Comparison of ENCODE assay signal across 18 mouse cellular contexts in genomic region chr11:84010411-84010810, GRCm38 (mm10). TPM values are rescaled to one million over a fixed set of nuclear protein-coding genes. Genes with fewer than 3 reads are reported as not detected.
DNase-seq lines count a peak whose midpoint lies in the region; ATAC-seq and TF ChIP-seq lines count a peak whose summit lies in the region.
"Had no signal": no experiment of that assay in that cellular context is flagged by ENCODE, and none has a peak within 500 bp of the region (broad histone marks: within the 10 kb centered on the region; RNA-seq: fewer than 3 reads in every experiment).

No protein-coding gene starts in this region.

- no peaks in the 10 kb centered on the region for H3K27me3 ChIP-seq in forebrain, embryonic 15.5 days
- H3K27me3 ChIP-seq in forebrain, embryonic 11.5 days (ENCODE audit: control insufficient read depth, insufficient read depth, low read length) = no peaks in the 10 kb centered on the region
- H3K27me3 ChIP-seq: embryonic facial prominence, embryonic 13.5 days had no signal

- no peak overlapping the region for H3K4me2 ChIP-seq in forebrain, embryonic 15.5 days (replicated peaks)
- H3K4me2 ChIP-seq in forebrain, embryonic 11.5 days (ENCODE audit: low read depth, low read length, severe bottlenecking) = no peak overlapping the region
- H3K4me2 ChIP-seq: embryonic facial prominence, embryonic 13.5 days had no signal

- H3K4me3 ChIP-seq in forebrain, embryonic 15.5 days = no peak overlapping the region
- no peak overlapping the region for H3K4me3 ChIP-seq in forebrain, embryonic 11.5 days (ENCODE audit: low read depth, low read length)
- H3K4me3 ChIP-seq: embryonic facial prominence, embryonic 13.5 days; heart, embryonic 10.5 days had no signal

- H3K9me3 ChIP-seq in forebrain, embryonic 15.5 days = no peaks in the 10 kb centered on the region
- H3K9me3 ChIP-seq in forebrain, embryonic 11.5 days (ENCODE audit: control insufficient read depth, low read length) = no peaks in the 10 kb centered on the region
- H3K9me3 ChIP-seq: embryonic facial prominence, embryonic 13.5 days; heart, embryonic 10.5 days had no signal

- peaks cover 51% of the 10 kb centered on the region for H3K4me1 ChIP-seq in forebrain, embryonic 15.5 days
- H3K4me1 ChIP-seq in forebrain, embryonic 11.5 days (replicated peaks; ENCODE audit: control insufficient read depth, insufficient read depth, low read length) = peaks cover 7% of the 10 kb centered on the region; the same call in 1 of the 2 replicates

- H3K9ac ChIP-seq in forebrain, embryonic 15.5 days (replicated peaks) = peak overlapping the region; percentile 23; the same call in 1 of the 2 replicates
- H3K9ac ChIP-seq in forebrain, embryonic 11.5 days (ENCODE audit: low read length) = no peak overlapping the region
- H3K9ac ChIP-seq: embryonic facial prominence, embryonic 13.5 days had no signal

- H3K36me3 ChIP-seq in forebrain, embryonic 15.5 days = peaks cover 39% of the 10 kb centered on the region
- H3K36me3 ChIP-seq in forebrain, embryonic 11.5 days (ENCODE audit: control insufficient read depth, insufficient read depth, low read length) = peaks cover 5% of the 10 kb centered on the region; the same call in 1 of the 2 replicates

- H3K27ac ChIP-seq in forebrain, embryonic 15.5 days (replicated peaks) = peak overlapping the region; percentile 87
- H3K27ac ChIP-seq in forebrain, embryonic 11.5 days (ENCODE audit: low read depth, low read length) = no peak overlapping the region
- H3K27ac ChIP-seq: embryonic facial prominence, embryonic 13.5 days; heart, embryonic 10.5 days had no signal

- ATAC-seq in forebrain, embryonic 15.5 days (replicated peaks) = no peak
- no peak for ATAC-seq in forebrain, embryonic 11.5 days (replicated peaks; ENCODE audit: low FRiP score)
- ATAC-seq: intestine, embryonic 16.5 days had no signal

- DNase-seq in forebrain, embryonic 11.5 days (ENCODE audit: low spot score) = no peak
- peak; percentile 20 for DNase-seq in left cerebral cortex, postnatal 4 days
- no peak for DNase-seq in left cerebral cortex, adult 9 months (ENCODE audit: low spot score in 2 of 2)
- peak; percentile 44 for DNase-seq in brain, adult 2 months (ENCODE audit: low read depth, low spot score)
- DNase-seq in brain, embryonic 14.5 days (ENCODE audit: low read depth) = peak; percentile 66
- DNase-seq: adrenal gland, adult 2 months; adrenal gland, postnatal 25 days; cerebellum, adult 11 months; cerebellum, adult 9-10 months; cerebellum, postnatal 36 days; gastrocnemius, postnatal 10 days; heart, adult 18-20 months; heart, postnatal 10 days; heart, postnatal 4 days had no signal

- TF ChIP-seq CTCF in brain, embryonic 14.5 days (IDR thresholded peaks at IDR 0.05; ENCODE audit: borderline replicate concordance, extremely low read depth, insufficient read depth, insufficient read length) = no peak

- no peak for TF ChIP-seq POLR2A in brain, embryonic 14.5 days (IDR thresholded peaks at IDR 0.05; ENCODE audit: borderline replicate concordance, extremely low read depth, insufficient read depth, insufficient read length, poor library complexity, severe bottlenecking)

- intact Hi-C loops in left cerebral cortex, postnatal 4 days (cut with DNase I) = loop anchor here (5.0 kb wide), 1 partner anchor 57 kb away; the partner anchor contains the start of gene Dusp14

- 38% methylated on average over 9 of the region's 9 CpGs for WGBS in forebrain, embryonic 15.5 days
- 73% methylated on average over 9 of the region's 9 CpGs for WGBS in forebrain, embryonic 11.5 days

RNA-seq across cellular contexts. Expression of gene Synrg, which starts 46.2 kb away (rescaled TPM):
- 33.5 and 34.3 TPM in 2 replicates for polyA plus RNA-seq in forebrain, embryonic 15.5 days (2015; fragmentation: Nextera tagmentation; extraction: Ambion mirVana)
- 20.7 and 20.8 TPM in 2 replicates for polyA plus RNA-seq in forebrain, embryonic 11.5 days (2014; fragmentation: Nextera tagmentation; extraction: Ambion mirVana)
- total RNA-seq in left cerebral cortex, postnatal 4 days (2021) = 10 to 100 TPM; 58.9 to 63.6 TPM
- polyA plus RNA-seq in brain, embryonic 14.5 days (2012; rRNA removed) = 25.0 and 36.8 TPM in 2 replicates

RNA-seq across cellular contexts. Expression of gene Dusp14, which starts 58.6 kb away (rescaled TPM):
- polyA plus RNA-seq in forebrain, embryonic 15.5 days (2015; fragmentation: Nextera tagmentation; extraction: Ambion mirVana) = 31.7 and 33.2 TPM in 2 replicates
- 12.8 and 17.8 TPM in 2 replicates for polyA plus RNA-seq in forebrain, embryonic 11.5 days (2014; fragmentation: Nextera tagmentation; extraction: Ambion mirVana)
- 1 to 10 TPM; 6.3 to 7.1 TPM for total RNA-seq in left cerebral cortex, postnatal 4 days (2021)
- 11.6 and 25.1 TPM in 2 replicates for polyA plus RNA-seq in brain, embryonic 14.5 days (2012; rRNA removed)

Comparison
In these comparisons a context has a peak if more than half of its experiments do, and no peak if none do; other contexts are left out.
1. DNase-seq: peak in left cerebral cortex, postnatal 4 days (single experiment), brain, adult 2 months (single experiment) and brain, embryonic 14.5 days (single experiment); none in forebrain, embryonic 11.5 days (single experiment) and left cerebral cortex, adult 9 months (0 of 2).